Mouse (Mus musculus) cerebellum, adult 2 months (tissue): ENCODE results near the gene Dnajb4.

Experiments
- CTCF ChIP-seq: fragments of 200-500 bp; IDR thresholded peaks from 2 replicates; pipeline ENCODE4 v1.5.1; 2011; ENCODE audit warnings: low read depth, mild to moderate bottlenecking, control low read depth, low read length, moderate library complexity, borderline replicate concordance; ENCODE audit not compliant: insufficient read depth
- POLR2A ChIP-seq: fragments of 200-500 bp; IDR thresholded peaks from 2 replicates; pipeline ENCODE4 v1.6.1; 2011; ENCODE audit warnings: low read length, control low read depth, borderline replicate concordance; ENCODE audit not compliant: insufficient read depth

GRCm38 (mm10) chr3:152245273-152245910 is 35.3 kb upstream of the Dnajb4 start:
- TF ChIP-seq POLR2A, result no peak
- TF ChIP-seq CTCF, result no peak
